Mouse (Mus musculus) cerebellum, adult 2 months (tissue): Measurements from ENCODE around the gene Slit3.

ENCODE experiments used
- CTCF ChIP-seq: fragments of 200-500 bp; IDR thresholded peaks from 2 replicates; pipeline ENCODE4 v1.5.1; 2011; ENCODE audit warnings: low read depth, mild to moderate bottlenecking, control low read depth, low read length, moderate library complexity, borderline replicate concordance; ENCODE audit not compliant: insufficient read depth
- POLR2A ChIP-seq: fragments of 200-500 bp; IDR thresholded peaks from 2 replicates; pipeline ENCODE4 v1.6.1; 2011; ENCODE audit warnings: low read length, control low read depth, borderline replicate concordance; ENCODE audit not compliant: insufficient read depth

DNA sequence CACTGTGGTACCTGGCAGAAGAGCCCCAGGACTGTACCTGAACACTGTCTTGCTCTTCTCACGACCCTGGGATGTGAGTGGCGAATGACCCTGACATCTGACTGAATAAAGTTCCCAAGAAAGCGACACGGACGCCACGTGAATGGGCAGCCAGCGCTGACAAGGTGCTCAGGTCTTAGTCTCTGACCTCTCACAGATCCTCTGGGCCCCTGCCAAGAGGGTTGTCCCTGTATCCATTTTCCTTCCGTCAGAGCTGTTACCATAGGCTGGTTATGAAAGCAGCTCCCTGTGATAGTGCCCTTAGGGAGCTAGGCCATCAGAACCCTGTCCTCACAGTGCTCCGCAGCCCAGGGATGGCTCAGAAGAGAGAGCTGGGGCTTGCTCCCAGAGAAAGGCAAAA is 149.4 kb downstream of the Slit3 start:
- TF ChIP-seq POLR2A: no peak
- no peak for TF ChIP-seq CTCF
